Mouse (Mus musculus): ENCODE measurements at regions not wholly inside any gene's neighbourhood (a gene's known extent, or its start where the extent isn't known, plus 50 kb on each side); places are given as distances from the start of the nearest gene placed in this dataset.

DNA sequence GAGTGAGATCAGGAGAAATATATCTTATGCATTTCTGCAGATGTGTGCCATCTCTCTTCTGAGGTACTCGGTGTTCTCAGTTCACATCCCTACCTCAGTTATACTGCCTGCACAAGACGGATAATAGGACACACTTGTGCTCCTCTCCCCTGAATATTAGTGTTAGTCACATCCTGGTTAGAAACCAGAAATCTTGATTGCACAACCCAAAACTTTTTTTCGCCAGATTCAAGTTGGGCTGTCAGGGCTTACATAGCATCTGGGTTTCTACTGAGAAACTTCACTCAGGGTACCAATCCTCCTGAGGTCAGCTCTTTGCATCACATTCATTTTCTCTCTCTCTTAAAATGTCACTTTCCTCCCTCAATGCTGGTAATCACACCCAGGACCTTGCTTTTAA lies 69.8 kb upstream of the Sstr4 start:
- no peak for ATAC-seq (ENCODE audit: insufficient read depth)
- H3K36me3 ChIP-seq (ENCODE audit: insufficient read depth): no peaks in the 10 kb centered on the region
- TF ChIP-seq CTCF (IDR thresholded peaks at IDR 0.05; ENCODE audit: low read depth): no peak

DNA sequence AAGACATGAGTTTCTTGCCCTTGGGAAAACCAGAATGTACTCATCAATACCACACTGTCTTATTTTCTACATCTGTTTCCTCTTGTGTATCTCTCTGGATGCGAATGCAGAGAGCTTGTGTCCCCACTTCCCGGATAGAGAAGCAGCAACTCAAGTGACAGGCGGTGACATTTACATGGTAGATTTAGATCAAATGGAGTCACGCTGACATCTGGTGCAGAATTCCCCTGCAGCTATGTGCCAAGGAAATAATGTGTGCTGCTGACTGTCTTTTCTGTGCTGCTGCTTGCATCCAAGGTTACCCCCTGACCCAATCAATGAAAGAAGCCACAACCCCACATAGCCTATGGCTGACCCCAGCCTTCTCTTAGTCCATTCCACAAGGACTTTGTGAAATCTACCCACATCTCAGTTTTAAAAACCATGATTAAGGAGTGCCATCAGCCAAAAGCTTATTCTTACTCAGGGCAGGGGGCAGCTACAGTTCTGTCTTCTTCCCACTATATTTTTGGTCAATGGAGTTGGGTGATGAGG lies 69.2 kb upstream of the Sstr4 start:
- no peak overlapping the region for H3K27ac ChIP-seq (ENCODE audit: low read depth)

More for the DNA sequence above, 69.8 kb upstream of the Sstr4 start:
- no peak for DNase-seq
- no peak overlapping the region for H3K27ac ChIP-seq (ENCODE audit: low read depth)
- no peaks in the 10 kb centered on the region for H3K4me1 ChIP-seq (ENCODE audit: insufficient read depth)
- WGBS: 73% methylated on average over 3 of the region's 3 CpGs
- H3K4me3 ChIP-seq (ENCODE audit: low read depth, low read length): no peak overlapping the region
- no peaks in the 10 kb centered on the region for H3K9me3 ChIP-seq (ENCODE audit: low read depth, low read length)
- no peak overlapping the region for H3K9ac ChIP-seq
- H3K4me2 ChIP-seq: no peak overlapping the region
- no peaks in the 10 kb centered on the region for H3K27me3 ChIP-seq (ENCODE audit: insufficient read depth, low read length)

DNA sequence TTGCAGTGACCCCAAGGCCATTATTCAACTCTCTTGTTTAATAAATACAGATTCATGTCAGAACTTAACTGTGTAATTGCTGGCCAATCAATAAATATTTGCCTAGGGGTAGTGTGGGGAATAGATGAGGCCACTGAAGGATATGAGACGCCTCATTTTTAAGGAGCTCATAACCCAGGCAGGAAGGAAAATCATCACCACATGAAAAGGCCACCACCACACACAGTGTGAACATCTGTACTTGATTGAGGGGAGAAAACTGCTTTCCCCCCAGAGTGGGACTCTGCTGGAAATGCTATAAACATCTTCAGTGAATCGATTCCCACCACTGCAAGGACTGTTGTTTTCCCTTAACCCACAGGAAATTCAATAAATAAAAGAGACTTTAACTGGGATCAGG lies 68.7 kb upstream of the Sstr4 start:
- H3K4me2 ChIP-seq: no peak overlapping the region
- H3K36me3 ChIP-seq (ENCODE audit: insufficient read depth): no peaks in the 10 kb centered on the region
- ATAC-seq (ENCODE audit: insufficient read depth) (no peak), DNase-seq (no peak)
- H3K27ac ChIP-seq (ENCODE audit: low read depth): no peak overlapping the region
- H3K4me3 ChIP-seq (ENCODE audit: low read depth, low read length): no peak overlapping the region
- H3K27me3 ChIP-seq (ENCODE audit: insufficient read depth, low read length): no peaks in the 10 kb centered on the region
- TF ChIP-seq CTCF (IDR thresholded peaks at IDR 0.05; ENCODE audit: low read depth): no peak
- H3K9ac ChIP-seq: no peak overlapping the region
- no peaks in the 10 kb centered on the region for H3K9me3 ChIP-seq (ENCODE audit: low read depth, low read length)
- H3K4me1 ChIP-seq (ENCODE audit: insufficient read depth): no peaks in the 10 kb centered on the region
- 34% methylated on average over 2 of the region's 2 CpGs for WGBS

More for the DNA sequence above, 69.2 kb upstream of the Sstr4 start:
- ATAC-seq (ENCODE audit: insufficient read depth) (no peak), DNase-seq (no peak)
- Histone ChIP-seq H3K9me3 (ENCODE audit: low read depth, low read length) (no peaks in the 10 kb centered on the region), H3K4me3 (ENCODE audit: low read depth, low read length) (no peak overlapping the region), H3K9ac (no peak overlapping the region), H3K4me1 (ENCODE audit: insufficient read depth) (no peaks in the 10 kb centered on the region), H3K36me3 (ENCODE audit: insufficient read depth) (no peaks in the 10 kb centered on the region), H3K27me3 (ENCODE audit: insufficient read depth, low read length) (no peaks in the 10 kb centered on the region), H3K4me2 (no peak overlapping the region)
- 57% methylated on average over 4 of the region's 4 CpGs for WGBS
- no peak for TF ChIP-seq CTCF (IDR thresholded peaks at IDR 0.05; ENCODE audit: low read depth)

- no peaks in the 10 kb centered on the region for H3K4me1 ChIP-seq (ENCODE audit: insufficient read depth)
- no peaks in the 10 kb centered on the region for H3K9me3 ChIP-seq (ENCODE audit: low read depth, low read length)
- no peak for DNase-seq
- 67% methylated on average over 1 of the region's 1 CpGs for WGBS
- no peaks in the 10 kb centered on the region for H3K27me3 ChIP-seq (ENCODE audit: insufficient read depth, low read length)
- H3K27ac ChIP-seq (ENCODE audit: low read depth): no peak overlapping the region
- no peaks in the 10 kb centered on the region for H3K36me3 ChIP-seq (ENCODE audit: insufficient read depth)
- no peak for TF ChIP-seq CTCF (IDR thresholded peaks at IDR 0.05; ENCODE audit: low read depth)
- H3K4me2 ChIP-seq: no peak overlapping the region
- ATAC-seq (ENCODE audit: insufficient read depth): no peak
- no peak overlapping the region for H3K9ac ChIP-seq
- no peak overlapping the region for H3K4me3 ChIP-seq (ENCODE audit: low read depth, low read length)
Observed at GRCm38 (mm10) chr2:148327552-148327951, 67.6 kb upstream of the Sstr4 start.

DNA sequence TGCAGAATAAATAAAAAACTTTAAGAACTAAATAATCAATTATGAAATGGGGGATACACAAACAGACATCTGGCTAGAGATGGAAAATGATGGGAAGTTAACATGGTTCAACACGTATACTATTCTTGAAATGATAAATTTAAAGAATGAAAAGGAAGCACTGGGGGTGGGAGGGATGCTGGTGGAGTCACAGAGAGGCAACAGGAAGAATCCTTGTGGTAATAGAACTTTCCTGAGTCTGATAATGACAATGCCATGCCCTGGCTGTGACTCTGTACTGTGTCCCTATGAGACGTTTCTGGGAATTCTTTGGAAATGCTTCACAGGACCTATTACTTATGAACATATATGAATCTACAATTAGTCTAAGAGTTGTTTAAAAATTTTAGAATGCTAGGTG lies 64.8 kb upstream of the Sstr4 start:
- H3K9me3 ChIP-seq (ENCODE audit: low read depth, low read length): no peaks in the 10 kb centered on the region
- no peak for TF ChIP-seq CTCF (IDR thresholded peaks at IDR 0.05; ENCODE audit: low read depth)
- H3K27me3 ChIP-seq (ENCODE audit: insufficient read depth, low read length): no peaks in the 10 kb centered on the region
- no peak overlapping the region for H3K9ac ChIP-seq
- ATAC-seq (ENCODE audit: insufficient read depth) (no peak), DNase-seq (no peak)
- no peaks in the 10 kb centered on the region for H3K4me1 ChIP-seq (ENCODE audit: insufficient read depth)
- no peak overlapping the region for H3K27ac ChIP-seq (ENCODE audit: low read depth)
- H3K36me3 ChIP-seq (ENCODE audit: insufficient read depth): no peaks in the 10 kb centered on the region
- 70% methylated on average over 2 of the region's 2 CpGs for whole genome bisulfite sequencing
- no peak overlapping the region for H3K4me2 ChIP-seq
- no peak overlapping the region for H3K4me3 ChIP-seq (ENCODE audit: low read depth, low read length)

DNA sequence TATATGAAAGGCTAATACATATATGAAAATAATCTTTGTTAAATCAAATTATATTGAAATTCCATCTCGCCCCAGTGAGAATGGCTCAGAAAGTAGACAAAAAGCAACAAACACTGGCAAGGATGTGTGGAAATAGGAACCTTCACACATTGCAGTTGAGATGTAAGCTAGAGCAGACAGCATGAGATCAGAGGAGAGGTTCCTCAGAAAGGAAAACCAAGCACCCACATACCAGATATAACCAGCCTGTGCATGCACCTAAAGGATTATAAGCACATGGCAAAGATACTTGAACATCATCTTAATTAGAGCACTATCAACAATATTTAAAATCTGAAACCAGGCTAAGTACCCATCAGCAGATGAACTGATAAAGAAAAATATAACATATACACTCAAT lies 60.6 kb upstream of the Sstr4 start:
- Histone ChIP-seq H3K9me3 (ENCODE audit: low read depth, low read length) (no peaks in the 10 kb centered on the region), H3K4me1 (ENCODE audit: insufficient read depth) (no peaks in the 10 kb centered on the region; the same call in 1 of the 2 replicates), H3K27ac (ENCODE audit: low read depth) (no peak overlapping the region), H3K4me2 (no peak overlapping the region), H3K9ac (no peak overlapping the region), H3K27me3 (ENCODE audit: insufficient read depth, low read length) (no peaks in the 10 kb centered on the region), H3K4me3 (ENCODE audit: low read depth, low read length) (no peak overlapping the region), H3K36me3 (ENCODE audit: insufficient read depth) (no peaks in the 10 kb centered on the region)
- DNase-seq: no peak
- TF ChIP-seq CTCF (IDR thresholded peaks at IDR 0.05; ENCODE audit: low read depth): no peak
- 92% methylated on average over 1 of the region's 1 CpGs for WGBS
- no peak for ATAC-seq (ENCODE audit: insufficient read depth)

DNA sequence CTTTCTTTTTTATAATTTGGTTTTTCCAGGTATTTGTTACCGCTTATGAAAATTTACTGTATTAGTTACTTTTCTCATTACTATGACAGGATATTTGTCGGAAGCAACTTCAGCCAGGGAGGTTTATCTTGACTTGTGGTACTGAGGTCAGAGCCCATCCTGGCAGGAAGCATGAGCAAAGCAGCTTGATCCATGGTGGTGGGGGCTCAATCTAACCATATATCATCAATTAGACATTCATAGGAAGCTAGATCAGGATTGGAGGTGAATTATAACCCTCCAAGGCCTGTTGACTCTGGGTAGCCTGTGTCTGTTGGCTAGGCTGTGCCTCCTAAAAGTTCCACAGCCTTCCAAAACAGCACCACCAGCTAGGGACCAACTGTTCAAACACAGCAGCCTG lies 58.5 kb upstream of the Sstr4 start:
- no peak overlapping the region for H3K27ac ChIP-seq (ENCODE audit: low read depth)
- DNase-seq: no peak
- no peaks in the 10 kb centered on the region for H3K27me3 ChIP-seq (ENCODE audit: insufficient read depth, low read length)
- no peak for ATAC-seq (ENCODE audit: insufficient read depth)
- H3K9ac ChIP-seq: no peak overlapping the region
- H3K36me3 ChIP-seq (ENCODE audit: insufficient read depth): no peaks in the 10 kb centered on the region
- no peak for TF ChIP-seq CTCF (IDR thresholded peaks at IDR 0.05; ENCODE audit: low read depth)
- 91% methylated on average over 2 of the region's 2 CpGs for WGBS
- no peak overlapping the region for H3K4me3 ChIP-seq (ENCODE audit: low read depth, low read length)
- no peaks in the 10 kb centered on the region; the same call in 1 of the 2 replicates for H3K4me1 ChIP-seq (ENCODE audit: insufficient read depth)
- no peaks in the 10 kb centered on the region for H3K9me3 ChIP-seq (ENCODE audit: low read depth, low read length)
- H3K4me2 ChIP-seq: no peak overlapping the region

GRCm38 (mm10) chr2:148338308-148338768 lies 56.8 kb upstream of the Sstr4 start:
- Histone ChIP-seq H3K4me2 (no peak overlapping the region), H3K27ac (ENCODE audit: low read depth) (no peak overlapping the region), H3K9me3 (ENCODE audit: low read depth, low read length) (no peaks in the 10 kb centered on the region), H3K36me3 (ENCODE audit: insufficient read depth) (no peaks in the 10 kb centered on the region), H3K27me3 (ENCODE audit: insufficient read depth, low read length) (no peaks in the 10 kb centered on the region), H3K4me1 (ENCODE audit: insufficient read depth) (no peaks in the 10 kb centered on the region; the same call in 1 of the 2 replicates), H3K4me3 (ENCODE audit: low read depth, low read length) (no peak overlapping the region), H3K9ac (no peak overlapping the region)
- WGBS: 29% methylated on average over 6 of the region's 6 CpGs
- DNase-seq (peak; percentile 77), ATAC-seq (ENCODE audit: insufficient read depth) (peak; percentile 89)
- TF ChIP-seq CTCF (IDR thresholded peaks at IDR 0.05; ENCODE audit: low read depth): no peak

Data from lung, embryonic 14.5 days (tissue).